Mouse (Mus musculus) heart, adult 2 months (tissue): ENCODE measurements around the gene Kbtbd2.

Source experiments
- CTCF ChIP-seq: fragments of 200-600 bp; IDR thresholded peaks from 2 replicates; pipeline ENCODE4 v1.8.1; 2022; ENCODE audit warnings: antibody characterized with exemption, mild to moderate bottlenecking, moderate library complexity
- EP300 ChIP-seq: fragments of 200-500 bp; IDR thresholded peaks from 2 replicates; pipeline ENCODE4 v1.6.1; 2011; ENCODE audit warnings: low read depth, low read length, control low read depth; ENCODE audit not compliant: insufficient read depth
- POLR2A ChIP-seq: fragments of 200-500 bp; IDR thresholded peaks from 2 replicates; pipeline ENCODE4 v1.6.1; 2011; ENCODE audit warnings: mild to moderate bottlenecking, low read depth, low read length, control low read depth; ENCODE audit not compliant: insufficient read depth

GRCm38 (mm10) chr6:56759324-56759723, 38.3 kb downstream of the Kbtbd2 start:
- TF ChIP-seq POLR2A (no peak), EP300 (no peak), CTCF (no peak)
